In genomic region chr8:34456543-34456942, GRCm38 (mm10) we compare ENCODE assay signal across 28 mouse cellular contexts.
DNase-seq lines count a peak whose midpoint lies in the region; TF ChIP-seq lines count a peak whose summit lies in the region.
"Had no signal": no experiment of that assay in that cellular context is flagged by ENCODE, and none has a peak within 500 bp of the region (broad histone marks: within the 10 kb centered on the region; RNA-seq: fewer than 3 reads in every experiment).

No protein-coding gene starts in this region.

- H3K4me1 ChIP-seq in lung, adult 2 months (ENCODE audit: control insufficient read depth, insufficient read depth, low read length), result no peaks in the 10 kb centered on the region
- H3K4me1 ChIP-seq: stomach, embryonic 15.5 days had no signal

- TF ChIP-seq CTCF in layer of hippocampus, adult 2 months (conservative IDR thresholded peaks at IDR 0.05), result no peak
- TF ChIP-seq CTCF in lung, adult 2 months (IDR thresholded peaks at IDR 0.05; ENCODE audit: insufficient read depth, low read length), result no peak

- H3K27ac ChIP-seq in layer of hippocampus, adult 2 months, result peak overlapping the region; percentile 70; the same call in 1 of the 2 replicates
- H3K27ac ChIP-seq: forebrain, embryonic 10.5 days; heart, adult 2 months; heart, embryonic 13.5 days; hindbrain, embryonic 15.5 days; kidney, embryonic 15.5 days; limb, embryonic 13.5 days; liver, embryonic 15.5 days; macrophage; midbrain, embryonic 13.5 days; neural tube, embryonic 15.5 days; stomach, embryonic 15.5 days had no signal

- peak in 1 of 2 experiments; percentile 13 for DNase-seq in layer of hippocampus, adult 2 months (ENCODE audit: low spot score in 2 of 2)
- no peak for DNase-seq in layer of hippocampus, adult 9-10 months (ENCODE audit: low spot score)
- DNase-seq in lung, postnatal 36 days, result peak; percentile 10
- DNase-seq in lung, adult 2 months, result no peak
- DNase-seq in fat pad, adult 2 months (ENCODE audit: extremely low read depth, low read depth, low spot score), result peak; percentile 26
- no peak for DNase-seq in urinary bladder, postnatal 36 days (ENCODE audit: low spot score in 2 of 2)
- DNase-seq in right cerebral cortex, postnatal 36 days (ENCODE audit: low spot score in 2 of 2), result no peak
- DNase-seq: adrenal gland, adult 2 months; adrenal gland, postnatal 36 days; cerebellum, adult 9-10 months; cerebellum, postnatal 36 days; heart, adult 2 months; heart, postnatal 10 days; kidney, adult 11 months; kidney, postnatal 25 days; retina, postnatal 1 day; right cerebral cortex, postnatal 14 days; thymus, postnatal 14 days had no signal

- 61% methylated on average over 3 of the region's 3 CpGs for WGBS in lung, adult 2 months

- H3K4me3 ChIP-seq in layer of hippocampus, adult 2 months, result no peak overlapping the region
- no peak overlapping the region for H3K4me3 ChIP-seq in lung, adult 2 months (replicated peaks; ENCODE audit: extremely low read depth, low read depth, low read length)
- H3K4me3 ChIP-seq: forebrain, embryonic 10.5 days; heart, adult 2 months; heart, embryonic 13.5 days; hindbrain, embryonic 15.5 days; kidney, embryonic 15.5 days; limb, embryonic 13.5 days; liver, embryonic 15.5 days; midbrain, embryonic 13.5 days; neural tube, embryonic 15.5 days; stomach, embryonic 15.5 days had no signal

- TF ChIP-seq POLR2A in lung, adult 2 months (IDR thresholded peaks at IDR 0.05; ENCODE audit: borderline replicate concordance, extremely low read depth, low read depth, low read length), result no peak

Comparison
In these comparisons a context has a peak if more than half of its experiments do, and no peak if none do; other contexts are left out.
1. DNase-seq: peak in lung, postnatal 36 days (single experiment) and fat pad, adult 2 months (single experiment); none in layer of hippocampus, adult 9-10 months (single experiment), lung, adult 2 months (single experiment), urinary bladder, postnatal 36 days (0 of 2) and right cerebral cortex, postnatal 36 days (0 of 2).